Mouse (Mus musculus) ovary, postnatal 10 days (tissue): Measurements from ENCODE around the gene Cacnb1.
A peak's percentile ranks its signal among the peaks of the same experiment; 100 is the strongest.

Experiments
- DNase-seq: peaks from one replicate; pipeline ENCODE4 v3.0.0; 2022; ENCODE audit warnings: low spot score

Gene Cacnb1

GRCm38 (mm10) chr11:98022555-98023371, at the start of gene Cacnb1:
Cacnb1 (minus strand) TSS chr11:98023034.
- DNase-seq = peak; percentile 59

- DNase-seq = no peak
Observed at GRCm38 (mm10) chr11:98067255-98067654, 44.4 kb upstream of the Cacnb1 start.

DNA sequence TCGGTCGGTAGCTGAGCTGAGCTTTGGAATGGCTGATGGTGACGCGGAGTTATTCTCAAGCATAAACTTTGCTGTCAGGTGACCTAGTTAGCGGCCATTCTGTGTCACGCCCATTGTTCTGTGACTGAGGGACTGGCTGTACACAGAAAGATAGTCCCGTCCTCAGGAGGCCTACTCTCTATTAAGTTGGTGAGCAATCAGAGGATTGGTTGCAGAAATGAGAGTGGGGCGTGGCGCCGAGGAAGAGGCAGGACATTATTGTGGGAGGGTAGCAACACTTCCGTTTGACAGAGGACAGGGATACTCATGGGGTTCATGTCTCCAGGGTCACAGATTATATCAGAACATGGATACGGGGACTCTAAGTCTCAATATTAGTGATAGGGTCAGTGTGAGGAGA, 43.4 kb upstream of the Cacnb1 start:
- no peak for DNase-seq

GRCm38 (mm10) chr11:98061904-98062562, 39.2 kb upstream of the Cacnb1 start:
- DNase-seq = no peak

DNA sequence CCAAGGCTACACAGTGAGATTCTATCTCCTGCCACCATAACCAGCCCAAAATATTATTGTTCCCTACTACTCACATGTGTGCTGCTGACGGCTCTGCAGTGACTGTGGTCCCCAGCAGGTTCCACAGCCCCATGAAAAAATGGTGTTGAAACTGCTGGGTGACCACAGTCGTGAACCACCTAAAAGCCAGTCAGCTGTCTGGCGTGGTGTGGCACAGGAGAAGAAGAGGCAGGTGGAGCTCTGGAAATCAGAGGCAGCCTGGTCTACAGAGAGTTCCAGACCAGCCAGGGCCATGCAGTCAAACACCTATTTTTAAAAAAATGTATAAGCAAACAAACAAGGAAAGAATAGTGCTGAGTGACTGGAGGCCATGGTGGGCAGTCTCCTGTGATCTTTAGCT, 38.6 kb upstream of the Cacnb1 start:
- no peak for DNase-seq

GRCm38 (mm10) chr11:98060104-98060692, 37.4 kb upstream of the Cacnb1 start:
- DNase-seq = no peak

GRCm38 (mm10) chr11:98059662-98060061, 36.8 kb upstream of the Cacnb1 start:
- no peak for DNase-seq

- DNase-seq = no peak
Observed at GRCm38 (mm10) chr11:98057998-98058397, 35.2 kb upstream of the Cacnb1 start.

- DNase-seq = no peak
Observed at GRCm38 (mm10) chr11:98057466-98057865, 34.6 kb upstream of the Cacnb1 start.

DNA sequence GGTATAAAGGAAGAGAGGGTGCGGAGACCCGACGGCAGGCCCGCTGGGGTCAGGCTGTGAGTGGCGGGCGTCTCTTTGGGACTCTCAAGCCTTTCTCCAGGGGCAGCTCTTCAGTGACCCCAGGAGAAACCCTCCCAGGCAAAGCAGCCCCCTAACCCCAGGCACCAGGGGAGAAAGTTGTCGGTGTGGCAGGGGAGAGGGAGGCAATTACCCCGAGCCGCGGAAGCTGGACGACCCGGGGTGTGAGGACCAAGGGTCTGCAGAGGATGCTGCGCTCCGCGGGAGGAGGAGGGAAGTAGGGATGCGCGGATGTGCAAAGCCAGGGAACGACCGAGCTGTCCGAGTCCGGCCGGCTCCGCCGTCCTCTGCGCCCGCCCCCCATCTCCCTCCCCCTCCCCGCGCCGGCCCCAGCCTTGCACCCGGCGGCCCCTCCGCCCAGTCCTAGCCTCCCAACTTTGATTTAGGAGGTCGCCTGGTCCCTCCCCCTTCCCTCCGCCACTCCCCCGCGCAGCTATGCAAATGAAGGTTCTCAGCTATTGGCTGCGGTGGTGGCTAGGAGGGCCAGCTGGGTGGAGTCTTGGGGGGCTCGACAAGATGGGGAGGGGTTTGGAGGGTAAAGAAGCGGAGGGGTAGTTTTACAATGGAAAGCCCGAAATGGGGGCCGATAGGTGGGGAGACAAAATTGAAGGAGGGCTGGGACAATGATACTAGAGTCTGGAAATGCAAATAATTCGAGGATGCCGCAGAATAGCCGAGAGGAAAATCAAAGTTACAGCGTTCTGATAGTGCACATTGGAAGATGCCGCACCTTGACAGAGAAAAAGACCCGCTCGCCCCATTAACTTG, 30.4 kb upstream of the Cacnb1 start, which contains the start of gene Stac2:
Gene Stac2 (minus strand): TSS at position 474 of the 846 bp plus-strand sequence.
- DNase-seq = peak; percentile 56

DNA sequence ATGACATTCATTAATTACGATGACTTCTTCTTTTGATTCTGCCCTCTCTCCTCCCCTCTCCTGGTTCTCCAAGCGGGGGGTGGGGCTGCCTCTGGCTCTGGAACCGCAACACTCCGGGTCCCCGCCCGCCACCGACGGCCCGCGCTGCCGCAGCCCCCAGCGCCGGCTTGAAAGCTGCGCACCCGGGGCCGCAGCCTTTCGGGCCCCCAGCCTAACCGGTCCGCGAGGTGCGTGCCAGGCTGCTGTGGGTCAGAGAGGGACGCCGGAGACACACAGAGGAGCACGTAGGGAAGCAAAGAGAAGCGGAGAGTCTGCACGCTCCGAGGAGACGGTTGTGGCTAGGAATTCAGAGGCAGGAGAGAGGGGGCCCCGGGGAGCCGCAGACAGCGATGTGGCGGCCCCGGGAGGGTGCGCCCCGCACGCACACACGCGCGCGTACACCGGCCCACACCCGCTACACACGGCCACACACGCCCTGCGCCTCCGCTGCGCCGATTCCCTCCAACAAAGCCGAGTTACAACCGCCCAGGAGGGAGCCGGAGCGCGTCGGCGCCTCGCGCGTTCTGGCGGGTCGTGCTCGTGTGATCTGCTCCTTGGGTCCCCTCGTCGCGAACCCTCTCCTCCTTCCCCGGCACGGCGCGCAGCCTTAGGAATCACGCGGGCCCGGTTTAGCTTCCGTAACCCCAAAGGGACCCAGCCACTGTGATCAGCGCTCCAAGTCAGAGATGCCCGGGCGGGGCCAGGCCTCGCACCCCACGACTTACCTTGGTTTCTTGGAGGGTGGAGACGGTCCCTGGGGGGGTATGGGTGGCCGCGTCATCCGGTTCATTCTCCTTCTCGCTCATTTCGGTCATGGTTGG, 29.5 kb upstream of the Cacnb1 start:
- no peak for DNase-seq

- DNase-seq = no peak
Observed at GRCm38 (mm10) chr11:98051611-98052128, 28.8 kb upstream of the Cacnb1 start.

DNA sequence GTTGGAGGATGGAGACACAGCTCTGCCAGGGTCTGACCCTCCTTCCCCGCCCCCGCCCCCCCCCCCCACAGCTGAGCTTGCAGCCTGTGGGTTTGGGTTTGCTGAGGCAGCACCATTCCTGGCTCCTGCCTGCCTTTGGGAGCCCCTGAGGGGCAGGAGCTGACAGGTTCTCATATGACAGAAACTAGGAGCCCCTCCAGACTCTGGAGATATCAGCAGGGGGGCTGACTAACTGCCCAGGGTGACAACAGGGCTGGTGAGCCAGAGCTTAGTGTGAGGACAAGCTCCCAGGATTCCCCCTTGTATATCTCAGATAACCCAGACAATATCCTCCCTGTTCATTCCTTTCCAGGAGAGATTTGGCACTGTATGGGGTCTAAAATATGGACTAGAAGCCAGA, 28.1 kb upstream of the Cacnb1 start:
- no peak for DNase-seq

DNA sequence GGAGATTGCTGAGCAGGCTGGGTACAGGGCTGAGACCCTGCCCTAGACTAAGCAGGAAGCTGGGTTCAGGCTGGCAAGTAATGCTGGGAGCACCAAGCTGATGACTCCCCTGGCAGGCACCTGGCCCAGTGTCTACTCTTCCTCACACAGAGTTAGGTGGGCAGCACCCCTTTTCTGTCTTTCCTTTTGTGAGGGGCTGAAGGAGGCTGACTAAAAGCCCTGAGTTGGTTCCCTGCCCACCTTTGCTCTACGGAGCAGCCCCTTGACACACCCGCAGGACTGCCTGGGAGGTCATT, 27.6 kb upstream of the Cacnb1 start:
- DNase-seq = no peak

- DNase-seq = no peak
Observed at GRCm38 (mm10) chr11:98049672-98050519, 27.1 kb upstream of the Cacnb1 start.

GRCm38 (mm10) chr11:98047745-98048144, 24.9 kb upstream of the Cacnb1 start:
- no peak for DNase-seq

DNA sequence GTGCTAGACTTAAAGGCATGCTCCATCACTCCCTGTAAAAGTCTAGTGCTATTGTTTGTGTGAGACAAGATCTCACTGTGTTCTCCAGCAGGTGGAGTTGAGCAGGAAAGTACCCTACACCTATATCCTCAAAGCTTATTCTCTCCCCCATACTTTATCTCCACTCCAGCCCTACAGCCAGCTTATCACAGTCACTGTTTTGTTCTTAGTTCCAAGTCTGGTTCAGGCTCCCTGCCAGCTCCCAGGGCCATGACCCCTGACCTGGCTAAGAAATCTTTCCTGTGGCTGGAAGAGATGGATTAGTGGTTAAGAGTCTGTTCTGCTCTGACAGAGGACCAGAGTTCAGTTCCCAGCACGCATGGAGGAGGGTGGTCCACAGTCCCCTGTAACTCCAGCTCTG, 23.6 kb upstream of the Cacnb1 start:
- no peak for DNase-seq

GRCm38 (mm10) chr11:98045596-98045995, 22.8 kb upstream of the Cacnb1 start:
- no peak for DNase-seq

DNA sequence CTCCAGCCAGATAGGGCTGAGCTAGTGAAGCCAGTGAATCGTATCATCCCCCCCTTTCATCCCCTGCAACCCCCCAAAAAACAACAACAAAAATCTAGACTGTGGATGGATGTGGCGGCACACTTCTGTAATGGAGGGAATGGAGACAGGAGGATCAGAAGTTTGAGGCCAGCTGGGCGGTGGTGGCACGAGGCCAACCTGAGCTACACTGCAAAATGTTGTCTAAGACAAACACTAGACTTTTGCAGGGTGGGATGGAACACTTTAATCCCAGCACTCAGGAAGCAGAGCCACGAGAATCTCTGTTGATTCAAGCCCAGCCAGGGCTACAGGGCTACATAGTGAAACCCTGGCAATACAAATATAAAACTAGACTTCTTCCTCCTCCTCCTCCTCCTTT, 21.2 kb upstream of the Cacnb1 start:
- no peak for DNase-seq

- no peak for DNase-seq
Observed at GRCm38 (mm10) chr11:98042741-98043140, 19.9 kb upstream of the Cacnb1 start.
